Mouse (Mus musculus) left cerebral cortex, postnatal 4 days (tissue): Measurements from ENCODE around the gene Ccer2. TPM values are rescaled to one million over a fixed set of nuclear protein-coding genes. Genes with fewer than 3 reads are reported as not detected.

Experiments
- total RNA-seq, 2 experiments: library from RNA; stranded (reverse); gene quantifications; 2 replicates each; pipeline ENCODE4 v1.2.3; 2021

The Ccer2 gene
- total RNA-seq, 2 experiments from 2014 or later = 0.68 TPM; not detected in 1

Other genes with a start within 250 kb of the Ccer2 start
- gene Ifnl2, start 245.7 kb upstream of the Ccer2 start, total RNA-seq = not detected
- gene Ifnl3, start 233.3 kb upstream of the Ccer2 start, total RNA-seq = not detected
- gene Sycn, start 215.3 kb upstream of the Ccer2 start, total RNA-seq = not detected
- not detected for gene Nccrp1, start 208.9 kb upstream of the Ccer2 start, total RNA-seq
- gene Samd4b, start 158.0 kb upstream of the Ccer2 start, total RNA-seq = 10 to 100 TPM; 67.9 to 70.0 TPM
- 10 to 100 TPM; 11.6 to 11.9 TPM for gene Pak4, start 158.0 kb upstream of the Ccer2 start, total RNA-seq
- gene Acp7, start 124.8 kb upstream of the Ccer2 start, total RNA-seq = under 1 TPM; 0.18 to 0.89 TPM
- gene Fbxo27, start 63.3 kb upstream of the Ccer2 start, total RNA-seq = 10 to 100 TPM; 20.1 to 22.8 TPM
- gene Fbxo17, start 39.4 kb upstream of the Ccer2 start, total RNA-seq = 1 to 10 TPM; 2.9 to 3.7 TPM
- 10 to 100 TPM; 41.1 to 41.6 TPM for gene Mrps12, start 14.4 kb upstream of the Ccer2 start, total RNA-seq
- 10 to 100 TPM; 11.9 to 13.3 TPM for gene Sars2, start 14.2 kb upstream of the Ccer2 start, total RNA-seq
- gene Sirt2, start 10.6 kb downstream of the Ccer2 start, total RNA-seq = 10 to 100 TPM; 91.5 to 99.9 TPM
- gene Nfkbib, start 11.3 kb downstream of the Ccer2 start, total RNA-seq = 10 to 100 TPM; 35.3 to 35.6 TPM
- gene Rinl, start 32.8 kb downstream of the Ccer2 start, total RNA-seq = 1 to 10 TPM; 1.5 to 1.6 TPM
- gene Hnrnpl, start 52.4 kb downstream of the Ccer2 start, total RNA-seq = 100 to 1,000 TPM; 572 to 576 TPM
- gene Ech1, start 69.0 kb downstream of the Ccer2 start, total RNA-seq = 10 to 100 TPM; 45.3 to 45.9 TPM
- 1 to 10 TPM; 3.6 to 4.6 TPM for gene Lgals4, start 77.7 kb downstream of the Ccer2 start, total RNA-seq
- 1 to 10 TPM; 2.3 to 3.7 TPM for gene Lgals7, start 107.7 kb downstream of the Ccer2 start, total RNA-seq
- under 1 TPM; 0.18 to 0.52 TPM for gene Capn12, start 125.2 kb downstream of the Ccer2 start, total RNA-seq
- 100 to 1,000 TPM; 129 to 134 TPM for gene Actn4, start 206.2 kb downstream of the Ccer2 start, total RNA-seq
- gene Eif3k, start 225.7 kb downstream of the Ccer2 start, total RNA-seq = 100 to 1,000 TPM; 212 to 213 TPM
- 10 to 100 TPM; 12.9 to 14.7 TPM for gene Map4k1, start 225.9 kb downstream of the Ccer2 start, total RNA-seq